Mouse (Mus musculus) bone marrow macrophage, adult 2 months (primary cell): Measurements from ENCODE around the gene Fancc.

Experiments used
- CTCF ChIP-seq: IDR thresholded peaks from 2 replicates; pipeline ENCODE4 v1.5.1; 2012; ENCODE audit warnings: low read depth, mild to moderate bottlenecking, low read length, moderate library complexity
- POLR2A ChIP-seq: IDR thresholded peaks from 2 replicates; pipeline ENCODE4 v1.6.1; 2012; ENCODE audit warnings: mild to moderate bottlenecking, low read depth, low read length, borderline replicate concordance

DNA sequence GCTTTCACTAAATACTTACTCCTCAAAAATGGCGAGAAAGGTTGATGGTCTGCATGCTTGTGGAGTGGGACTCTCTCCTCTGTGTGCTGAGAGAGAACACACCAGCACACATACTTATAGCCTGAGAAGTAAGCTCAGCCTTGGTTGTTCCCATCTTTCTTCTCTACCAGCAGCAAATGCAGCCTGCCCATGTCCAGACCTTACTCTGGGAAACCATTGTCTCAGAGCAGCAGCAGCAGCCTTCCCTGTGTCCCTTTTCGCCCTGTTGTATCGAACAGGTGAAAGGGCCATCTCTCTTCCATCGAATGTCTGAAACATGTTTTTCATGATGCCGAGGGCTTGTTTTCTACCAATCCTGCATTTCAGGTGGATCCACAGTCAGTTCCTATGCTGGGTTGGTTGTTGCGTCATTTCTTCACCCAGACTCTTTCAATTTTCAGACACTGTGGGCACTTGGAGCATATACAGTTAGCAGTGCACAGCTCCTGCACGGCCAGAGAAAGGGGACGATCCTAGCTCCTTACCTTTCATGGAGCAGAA lies 246.6 kb downstream of the Fancc start:
- TF ChIP-seq CTCF (no peak), POLR2A (no peak)
